Mouse (Mus musculus): ENCODE results near the gene Cd82.

The Cd82 gene

GRCm38 (mm10) chr2:93462760-93463159 lies at the start of gene Cd82:
Gene Cd82, minus strand, starts transcription at chr2:93463140.
- no peak for DNase-seq (ENCODE audit: low spot score)

- no peak for DNase-seq (ENCODE audit: low spot score)
Observed at GRCm38 (mm10) chr2:93512130-93512529, 49.2 kb upstream of the Cd82 start.

GRCm38 (mm10) chr2:93510839-93511238 lies 47.9 kb upstream of the Cd82 start:
- no peak for DNase-seq (ENCODE audit: low spot score)

GRCm38 (mm10) chr2:93509777-93510750 lies 47.1 kb upstream of the Cd82 start:
- no peak for DNase-seq (ENCODE audit: low spot score)

GRCm38 (mm10) chr2:93505091-93505490 lies 42.2 kb upstream of the Cd82 start:
- no peak for DNase-seq (ENCODE audit: low spot score)

GRCm38 (mm10) chr2:93503353-93503752 lies 40.4 kb upstream of the Cd82 start:
- DNase-seq (ENCODE audit: low spot score): no peak

- no peak for DNase-seq (ENCODE audit: low spot score)
Observed at GRCm38 (mm10) chr2:93501303-93501702, 38.4 kb upstream of the Cd82 start.

GRCm38 (mm10) chr2:93497221-93497620 lies 34.3 kb upstream of the Cd82 start:
- DNase-seq (ENCODE audit: low spot score): no peak

GRCm38 (mm10) chr2:93495170-93495569 lies 32.2 kb upstream of the Cd82 start:
- no peak for DNase-seq (ENCODE audit: low spot score)

GRCm38 (mm10) chr2:93493541-93493940 lies 30.6 kb upstream of the Cd82 start:
- DNase-seq (ENCODE audit: low spot score): no peak

- no peak for DNase-seq (ENCODE audit: low spot score)
Observed at GRCm38 (mm10) chr2:93490516-93490915, 27.6 kb upstream of the Cd82 start.

- no peak for DNase-seq (ENCODE audit: low spot score)
Observed at GRCm38 (mm10) chr2:93488911-93489587, 26.1 kb upstream of the Cd82 start.

- DNase-seq (ENCODE audit: low spot score): no peak
Observed at GRCm38 (mm10) chr2:93485459-93485858, 22.5 kb upstream of the Cd82 start.

- DNase-seq (ENCODE audit: low spot score): no peak
Observed at GRCm38 (mm10) chr2:93482036-93482644, 19.2 kb upstream of the Cd82 start.

GRCm38 (mm10) chr2:93478744-93479143 lies 15.8 kb upstream of the Cd82 start:
- DNase-seq (ENCODE audit: low spot score): no peak

- no peak for DNase-seq (ENCODE audit: low spot score)
Observed at GRCm38 (mm10) chr2:93477519-93477918, 14.6 kb upstream of the Cd82 start.

- DNase-seq (ENCODE audit: low spot score): no peak
Observed at GRCm38 (mm10) chr2:93476487-93476886, 13.5 kb upstream of the Cd82 start.

GRCm38 (mm10) chr2:93475040-93475439 lies 12.1 kb upstream of the Cd82 start:
- DNase-seq (ENCODE audit: low spot score): peak; percentile 86

GRCm38 (mm10) chr2:93473915-93474314 lies 11.0 kb upstream of the Cd82 start:
- DNase-seq (ENCODE audit: low spot score): no peak

- peak; percentile 79 for DNase-seq (ENCODE audit: low spot score)
Observed at GRCm38 (mm10) chr2:93470849-93471576, 8.1 kb upstream of the Cd82 start.

GRCm38 (mm10) chr2:93470127-93470526 lies 7.2 kb upstream of the Cd82 start:
- no peak for DNase-seq (ENCODE audit: low spot score)

- DNase-seq (ENCODE audit: low spot score): no peak
Observed at GRCm38 (mm10) chr2:93469118-93469517, 6.2 kb upstream of the Cd82 start.
